Mouse (Mus musculus) forebrain, embryonic 14.5 days (tissue): Measurements from ENCODE around the gene Plac1. TPM values are rescaled to one million over a fixed set of nuclear protein-coding genes. Genes with fewer than 3 reads are reported as not detected.

Experiments
- ATAC-seq: fragments of 200-750 bp; cut with Nextera tagmentation; 2 replicates; pipeline ENCODE4 v1.8.0; 2017; ENCODE audit warnings: mild to moderate bottlenecking, moderate library complexity
- DNase-seq: peaks from one replicate; pipeline ENCODE4 v3.0.0-alpha.2; 2015; ENCODE audit warnings: low spot score
- H3K27ac ChIP-seq: fragments of 300-500 bp; sonication (generic); 2 replicates; pipeline ENCODE4 v1.5.1; 2014; ENCODE audit warnings: low read depth, mild to moderate bottlenecking, control low read depth, low read length, moderate library complexity
- H3K27me3 ChIP-seq: fragments of 300-500 bp; sonication (generic); replicated peaks from 2 replicates; pipeline ENCODE4 v1.6.1; 2014; ENCODE audit warnings: low read length, control low read depth, mixed read lengths; ENCODE audit not compliant: control insufficient read depth, insufficient read depth
- H3K36me3 ChIP-seq: fragments of 300-500 bp; sonication (generic); 2 replicates; pipeline ENCODE4 v1.6.1; 2014; ENCODE audit warnings: low read length, control low read depth; ENCODE audit not compliant: control insufficient read depth, insufficient read depth
- H3K4me1 ChIP-seq: fragments of 300-500 bp; sonication (generic); 2 replicates; pipeline ENCODE4 v1.6.1; 2014; ENCODE audit warnings: antibody characterized with exemption, low read length, control low read depth; ENCODE audit not compliant: control insufficient read depth, insufficient read depth
- H3K4me2 ChIP-seq: fragments of 300-500 bp; sonication (generic); 2 replicates; pipeline ENCODE4 v1.6.1; 2014; ENCODE audit warnings: mild to moderate bottlenecking, control low read depth, low read length
- H3K4me3 ChIP-seq: fragments of 300-500 bp; sonication (generic); 2 replicates; pipeline ENCODE4 v1.5.1; 2014; ENCODE audit warnings: low read depth, low read length, control low read depth
- H3K9ac ChIP-seq: fragments of 300-500 bp; sonication (generic); 2 replicates; pipeline ENCODE4 v1.6.1; 2014; ENCODE audit warnings: mild to moderate bottlenecking, low read length, control low read depth, moderate library complexity
- H3K9me3 ChIP-seq: fragments of 300-500 bp; sonication (generic); replicated peaks from 2 replicates; pipeline ENCODE4 v1.6.1; 2016; ENCODE audit warnings: low read length, control low read depth, mixed read lengths; ENCODE audit not compliant: control insufficient read depth
- WGBS: fragments of 180-500 bp; shearing (Covaris S2); extraction: QIAGEN DNeasy Blood & Tissue Kit; methylation state at CpG from one replicate; pipeline ENCODE4 v1.1.7; 2014; 5-methylcytosine and 5-hydroxymethylcytosine counted together
- polyA plus RNA-seq: library from polyadenylated mRNA; unstranded; fragments of >200 nt; fragmentation: Nextera tagmentation; extraction: Ambion mirVana; gene quantifications from 2 replicates; pipeline ENCODE4 v1.2.1, GENCODE M21; 2014

The Plac1 gene
- polyA plus RNA-seq, 1 experiment from 2014 or later, result 0.71 TPM

- Histone ChIP-seq H3K4me3 (no peak overlapping the region), H3K4me2 (no peak overlapping the region), H3K9ac (no peak overlapping the region), H3K9me3 (no peaks in the 10 kb centered on the region), H3K27me3 (no peaks in the 10 kb centered on the region), H3K4me1 (no peaks in the 10 kb centered on the region), H3K27ac (no peak overlapping the region), H3K36me3 (no peaks in the 10 kb centered on the region)
- no peak for DNase-seq
- 78% methylated on average over 5 of the region's 5 CpGs for WGBS
- no peak for ATAC-seq
These were observed 154.4 kb downstream of the Plac1 start for GRCm38 (mm10) chrX:53085559-53085958.

- Histone ChIP-seq H3K4me1 (no peaks in the 10 kb centered on the region), H3K9me3 (no peaks in the 10 kb centered on the region), H3K4me2 (no peak overlapping the region), H3K9ac (no peak overlapping the region), H3K4me3 (no peak overlapping the region), H3K36me3 (no peaks in the 10 kb centered on the region), H3K27ac (no peak overlapping the region), H3K27me3 (no peaks in the 10 kb centered on the region)
- no peak for DNase-seq
- ATAC-seq, result no peak
- 80% methylated on average over 3 of the region's 3 CpGs for WGBS
These were observed 175.5 kb downstream of the Plac1 start for GRCm38 (mm10) chrX:53064406-53064805.

DNA sequence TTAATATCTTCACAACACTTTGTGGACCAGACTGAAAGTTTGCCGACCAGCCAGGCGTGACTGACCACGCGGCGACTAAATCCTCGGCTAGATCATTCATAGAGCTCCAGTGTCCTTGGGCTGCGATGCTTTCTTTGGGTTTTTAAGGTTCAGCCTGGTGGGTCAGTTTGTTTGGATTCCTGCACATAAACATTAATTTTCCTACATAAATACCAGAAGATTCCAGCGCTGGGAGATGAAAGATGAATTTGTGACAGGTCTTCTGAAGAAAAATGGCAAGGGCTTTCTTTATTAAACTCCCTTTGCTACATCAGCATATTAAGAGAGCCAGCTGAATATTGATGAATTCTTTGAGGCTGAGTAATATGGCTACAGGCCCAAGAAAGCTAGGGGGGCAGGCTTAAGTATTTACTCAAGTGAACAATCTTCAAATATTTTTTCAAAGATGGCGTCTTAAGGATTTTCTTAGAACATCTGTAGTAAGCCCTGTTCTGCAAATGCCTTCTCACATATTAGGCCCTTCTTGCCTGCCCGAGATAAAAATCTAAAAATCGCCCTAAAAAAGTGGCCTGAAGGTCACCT lies 180.4 kb downstream of the Plac1 start:
- Histone ChIP-seq H3K4me1 (no peaks in the 10 kb centered on the region), H3K9ac (no peak overlapping the region), H3K4me3 (no peak overlapping the region; the same call in 1 of the 2 replicates), H3K4me2 (peak overlapping the region; percentile 50), H3K9me3 (no peaks in the 10 kb centered on the region), H3K27ac (no peak overlapping the region), H3K36me3 (no peaks in the 10 kb centered on the region), H3K27me3 (no peaks in the 10 kb centered on the region)
- whole genome bisulfite sequencing, result 42% methylated on average over 11 of the region's 11 CpGs
- ATAC-seq (no peak), DNase-seq (peak; percentile 33)

GRCm38 (mm10) chrX:53058459-53059280 lies 181.2 kb downstream of the Plac1 start:
- no peaks in the 10 kb centered on the region for H3K9me3 ChIP-seq
- DNase-seq (no peak), ATAC-seq (no peak)
- peak overlapping the region; percentile 50 for H3K4me2 ChIP-seq
- H3K9ac ChIP-seq, result no peak overlapping the region; the same call in 1 of the 2 replicates
- no peaks in the 10 kb centered on the region for H3K4me1 ChIP-seq
- no peak overlapping the region for H3K27ac ChIP-seq
- H3K4me3 ChIP-seq, result peak overlapping the region; percentile 9; the same call in 1 of the 2 replicates
- WGBS, result 26% methylated on average over 33 of the region's 33 CpGs
- no peaks in the 10 kb centered on the region for H3K27me3 ChIP-seq
- no peaks in the 10 kb centered on the region for H3K36me3 ChIP-seq

DNA sequence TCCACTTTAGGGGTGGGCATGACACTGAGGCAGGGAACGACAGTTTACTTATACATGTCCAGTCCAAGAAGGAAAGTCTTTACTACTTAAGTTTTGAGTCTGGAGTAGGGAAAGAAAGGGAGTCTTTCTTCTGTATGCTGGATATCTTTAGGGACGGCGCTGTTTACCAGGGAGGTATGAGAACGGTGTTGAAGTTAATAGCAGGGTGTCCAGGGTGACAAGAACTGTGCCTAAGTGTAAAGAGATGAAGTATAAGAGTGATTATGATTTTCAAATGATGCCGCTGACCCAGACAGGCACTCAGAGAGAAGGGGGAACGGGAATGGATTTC lies 182.2 kb downstream of the Plac1 start:
- H3K9ac ChIP-seq, result no peak overlapping the region
- peak overlapping the region; percentile 47 for H3K4me3 ChIP-seq
- no peak for DNase-seq
- H3K36me3 ChIP-seq, result no peaks in the 10 kb centered on the region
- whole genome bisulfite sequencing, result 38% methylated on average over 6 of the region's 6 CpGs
- no peaks in the 10 kb centered on the region for H3K9me3 ChIP-seq
- H3K4me1 ChIP-seq, result no peaks in the 10 kb centered on the region
- H3K27me3 ChIP-seq, result no peaks in the 10 kb centered on the region
- peak overlapping the region; percentile 50 for H3K4me2 ChIP-seq
- ATAC-seq, result no peak
- H3K27ac ChIP-seq, result no peak overlapping the region

GRCm38 (mm10) chrX:53057054-53057759 lies 182.7 kb downstream of the Plac1 start:
- Histone ChIP-seq H3K4me1 (no peaks in the 10 kb centered on the region), H3K4me2 (peak overlapping the region; percentile 50), H3K36me3 (no peaks in the 10 kb centered on the region), H3K27ac (peak overlapping the region; percentile 64), H3K4me3 (peak overlapping the region; percentile 47), H3K9me3 (no peaks in the 10 kb centered on the region), H3K9ac (peak overlapping the region; percentile 69), H3K27me3 (no peaks in the 10 kb centered on the region)
- ATAC-seq (peak; percentile 93), DNase-seq (peak; percentile 81)
- WGBS, result 40% methylated on average over 40 of the region's 42 CpGs

- H3K4me1 ChIP-seq, result no peaks in the 10 kb centered on the region
- peak overlapping the region; percentile 50 for H3K4me2 ChIP-seq
- peak overlapping the region; percentile 69 for H3K9ac ChIP-seq
- peak overlapping the region; percentile 64 for H3K27ac ChIP-seq
- H3K27me3 ChIP-seq, result no peaks in the 10 kb centered on the region
- H3K9me3 ChIP-seq, result no peaks in the 10 kb centered on the region
- H3K36me3 ChIP-seq, result no peaks in the 10 kb centered on the region
- ATAC-seq (no peak; the same call in none of the 2 replicates), DNase-seq (peak; percentile 68)
- peak overlapping the region; percentile 47 for H3K4me3 ChIP-seq
- 32% methylated on average over 33 of the region's 33 CpGs for WGBS
These were observed 183.3 kb downstream of the Plac1 start for GRCm38 (mm10) chrX:53056627-53057026.

DNA sequence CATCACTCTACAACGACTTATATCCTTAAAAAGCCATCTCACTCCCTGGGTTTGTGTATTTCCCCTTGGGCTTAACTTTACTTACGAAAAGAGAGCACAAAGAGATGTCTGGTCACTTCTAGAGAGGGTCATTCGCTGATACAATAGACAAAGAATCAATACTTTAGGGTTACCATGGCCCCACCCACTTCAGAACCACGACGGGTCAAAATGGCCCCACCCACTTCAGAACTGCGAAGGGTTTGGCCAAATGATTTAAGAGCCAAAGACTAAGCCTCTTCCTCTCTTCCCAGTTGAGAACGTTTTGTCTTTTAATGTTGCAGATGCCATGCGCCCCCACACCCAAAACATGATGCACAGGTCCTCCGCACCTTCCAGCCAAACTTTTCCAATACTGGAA lies 184.1 kb downstream of the Plac1 start:
- H3K27me3 ChIP-seq, result no peaks in the 10 kb centered on the region
- ATAC-seq (no peak), DNase-seq (no peak)
- H3K4me3 ChIP-seq, result peak overlapping the region; percentile 47
- H3K9ac ChIP-seq, result no peak overlapping the region
- H3K4me1 ChIP-seq, result no peaks in the 10 kb centered on the region
- no peak overlapping the region for H3K27ac ChIP-seq
- no peaks in the 10 kb centered on the region for H3K36me3 ChIP-seq
- no peaks in the 10 kb centered on the region for H3K9me3 ChIP-seq
- 19% methylated on average over 9 of the region's 9 CpGs for WGBS
- H3K4me2 ChIP-seq, result peak overlapping the region; percentile 50
